Mouse (Mus musculus) hindbrain, embryonic 14.5 days (tissue): ENCODE data around the gene Tex14. TPM values are rescaled to one million over a fixed set of nuclear protein-coding genes. Genes with fewer than 3 reads are reported as not detected.

Experiments
- ATAC-seq: fragments of 200-750 bp; cut with Nextera tagmentation; 2 replicates; pipeline ENCODE4 v1.8.0; 2017; ENCODE audit warnings: moderate number of reproducible peaks, mild to moderate bottlenecking, moderate TSS enrichment, moderate library complexity; ENCODE audit not compliant: low FRiP score
- DNase-seq: peaks from one replicate; pipeline ENCODE4 v3.0.0-alpha.2; 2015; ENCODE audit warnings: low spot score
- H3K27ac ChIP-seq: fragments of 300-500 bp; sonication (generic); 2 replicates; pipeline ENCODE4 v1.5.1; 2014; ENCODE audit warnings: mild to moderate bottlenecking, moderate library complexity
- H3K27me3 ChIP-seq: fragments of 300-500 bp; sonication (generic); 2 replicates; pipeline ENCODE4 v1.6.1; 2014; ENCODE audit warnings: mild to moderate bottlenecking, low read length, mixed read lengths; ENCODE audit not compliant: control insufficient read depth, insufficient read depth
- H3K36me3 ChIP-seq: fragments of 300-500 bp; sonication (generic); replicated peaks from 2 replicates; pipeline ENCODE4 v1.6.1; 2014; ENCODE audit not compliant: control insufficient read depth, insufficient read depth
- H3K4me1 ChIP-seq: fragments of 300-500 bp; sonication (generic); replicated peaks from 2 replicates; pipeline ENCODE4 v1.6.1; 2014; ENCODE audit warnings: antibody characterized with exemption, low read length, mixed read lengths; ENCODE audit not compliant: control insufficient read depth, insufficient read depth
- H3K4me2 ChIP-seq: fragments of 300-500 bp; sonication (generic); replicated peaks from 2 replicates; pipeline ENCODE4 v1.6.1; 2014; ENCODE audit warnings: mild to moderate bottlenecking, moderate library complexity
- H3K4me3 ChIP-seq: fragments of 300-500 bp; sonication (generic); replicated peaks from 2 replicates; pipeline ENCODE4 v1.5.1; 2014; ENCODE audit warnings: mild to moderate bottlenecking, low read length
- H3K9ac ChIP-seq: fragments of 300-500 bp; sonication (generic); 2 replicates; pipeline ENCODE4 v1.6.1; 2014
- H3K9me3 ChIP-seq: fragments of 300-500 bp; sonication (generic); 2 replicates; pipeline ENCODE4 v1.6.1; 2016; ENCODE audit warnings: low read length; ENCODE audit not compliant: control insufficient read depth
- WGBS: fragments of 180-500 bp; shearing (Covaris S2); extraction: QIAGEN DNeasy Blood & Tissue Kit; methylation state at CpG from one replicate; pipeline ENCODE4 v1.1.7; 2014; 5-methylcytosine and 5-hydroxymethylcytosine counted together
- polyA plus RNA-seq: library from polyadenylated mRNA; unstranded; fragments of >200 nt; fragmentation: Nextera tagmentation; extraction: Ambion mirVana; gene quantifications from 2 replicates; pipeline ENCODE4 v1.2.1, GENCODE M21; 2014

Gene Tex14
- polyA plus RNA-seq, 1 experiment from 2014 or later: 0.72 TPM

- 87% methylated on average over 1 of the region's 1 CpGs for WGBS
- DNase-seq (no peak), ATAC-seq (no peak)
- Histone ChIP-seq H3K9me3 (no peaks in the 10 kb centered on the region), H3K4me1 (no peaks in the 10 kb centered on the region), H3K4me2 (no peak overlapping the region), H3K9ac (no peak overlapping the region), H3K4me3 (no peak overlapping the region), H3K27me3 (no peaks in the 10 kb centered on the region), H3K36me3 (no peaks in the 10 kb centered on the region), H3K27ac (no peak overlapping the region)
Observed at GRCm38 (mm10) chr11:87571361-87571950, 166.6 kb downstream of the Tex14 start.

- Histone ChIP-seq H3K27ac (no peak overlapping the region), H3K27me3 (no peaks in the 10 kb centered on the region), H3K9me3 (no peaks in the 10 kb centered on the region), H3K4me3 (no peak overlapping the region), H3K4me2 (no peak overlapping the region), H3K9ac (no peak overlapping the region), H3K36me3 (no peaks in the 10 kb centered on the region), H3K4me1 (peaks cover 9% of the 10 kb centered on the region)
- ATAC-seq (no peak), DNase-seq (no peak)
- WGBS: 82% methylated on average over 7 of the region's 7 CpGs
Observed at GRCm38 (mm10) chr11:87573751-87574150, 168.9 kb downstream of the Tex14 start.

- Histone ChIP-seq H3K27ac (no peak overlapping the region), H3K27me3 (no peaks in the 10 kb centered on the region), H3K9ac (no peak overlapping the region), H3K4me2 (no peak overlapping the region), H3K4me3 (no peak overlapping the region), H3K36me3 (no peaks in the 10 kb centered on the region), H3K9me3 (no peaks in the 10 kb centered on the region), H3K4me1 (peaks cover 9% of the 10 kb centered on the region)
- no peak for ATAC-seq
- WGBS: 65% methylated on average over 21 of the region's 21 CpGs
- DNase-seq: no peak
Observed at GRCm38 (mm10) chr11:87574520-87575180, 169.8 kb downstream of the Tex14 start.

GRCm38 (mm10) chr11:87577601-87578248 is 172.9 kb downstream of the Tex14 start:
- H3K9me3 ChIP-seq: no peaks in the 10 kb centered on the region
- ATAC-seq: no peak

GRCm38 (mm10) chr11:87578249-87578962 is 173.5 kb downstream of the Tex14 start:
- Histone ChIP-seq H3K27me3 (no peaks in the 10 kb centered on the region), H3K9me3 (no peaks in the 10 kb centered on the region), H3K27ac (peak overlapping the region; percentile 7; the same call in 1 of the 2 replicates), H3K9ac (peak overlapping the region; percentile 72), H3K4me3 (peak overlapping the region; percentile 49), H3K4me2 (peak overlapping the region; percentile 88), H3K4me1 (peaks cover 9% of the 10 kb centered on the region), H3K36me3 (no peaks in the 10 kb centered on the region)
- peak; percentile 61; the same call in 1 of the 2 replicates for ATAC-seq
- DNase-seq: peak; percentile 45
- under 1% methylated on average over 40 of the region's 40 CpGs for WGBS

More at GRCm38 (mm10) chr11:87577601-87578248, 172.9 kb downstream of the Tex14 start:
- WGBS: 16% methylated on average over 6 of the region's 6 CpGs
- Histone ChIP-seq H3K4me3 (peak overlapping the region; percentile 49), H3K27ac (no peak overlapping the region), H3K36me3 (no peaks in the 10 kb centered on the region), H3K9ac (peak overlapping the region; percentile 72), H3K4me1 (peaks cover 9% of the 10 kb centered on the region), H3K4me2 (peak overlapping the region; percentile 88), H3K27me3 (no peaks in the 10 kb centered on the region)
- DNase-seq: no peak

- peak overlapping the region; percentile 72 for H3K9ac ChIP-seq
- ATAC-seq: peak; percentile 46
- H3K36me3 ChIP-seq: no peaks in the 10 kb centered on the region
- no peaks in the 10 kb centered on the region for H3K9me3 ChIP-seq
- H3K4me3 ChIP-seq: peak overlapping the region; percentile 49
- peak overlapping the region; percentile 88 for H3K4me2 ChIP-seq
- H3K27me3 ChIP-seq: no peaks in the 10 kb centered on the region
- H3K27ac ChIP-seq: 0 out of 2 replicates have a peak overlapping the region, but pooled peaks have one; percentile 7
- 12% methylated on average over 10 of the region's 10 CpGs for WGBS
- DNase-seq: peak; percentile 28
- peaks cover 9% of the 10 kb centered on the region for H3K4me1 ChIP-seq
Observed at GRCm38 (mm10) chr11:87578963-87579601, 174.2 kb downstream of the Tex14 start.

- WGBS: 23% methylated on average over 1 of the region's 1 CpGs
- H3K4me3 ChIP-seq: no peak overlapping the region
- H3K9me3 ChIP-seq: no peaks in the 10 kb centered on the region
- peaks cover 9% of the 10 kb centered on the region for H3K4me1 ChIP-seq
- H3K27ac ChIP-seq: no peak overlapping the region
- ATAC-seq (no peak), DNase-seq (no peak)
- H3K4me2 ChIP-seq: 0 out of 2 replicates have a peak overlapping the region, but pooled peaks have one; percentile 10
- H3K36me3 ChIP-seq: no peaks in the 10 kb centered on the region
- H3K9ac ChIP-seq: no peak overlapping the region
- H3K27me3 ChIP-seq: no peaks in the 10 kb centered on the region
Observed at GRCm38 (mm10) chr11:87579713-87580112, 174.8 kb downstream of the Tex14 start.

- no peak overlapping the region for H3K27ac ChIP-seq
- no peaks in the 10 kb centered on the region for H3K27me3 ChIP-seq
- no peak for DNase-seq
- no peak overlapping the region for H3K4me2 ChIP-seq
- no peaks in the 10 kb centered on the region for H3K36me3 ChIP-seq
- no peaks in the 10 kb centered on the region for H3K9me3 ChIP-seq
- no peak overlapping the region for H3K4me3 ChIP-seq
- H3K9ac ChIP-seq: no peak overlapping the region
- WGBS: 43% methylated on average over 9 of the region's 10 CpGs
- no peak for ATAC-seq
- peaks cover 9% of the 10 kb centered on the region for H3K4me1 ChIP-seq
Observed at GRCm38 (mm10) chr11:87580543-87581085, 175.7 kb downstream of the Tex14 start.
